Mouse (Mus musculus): ENCODE data around the gene Galnt4. TPM values are rescaled to one million over a fixed set of nuclear protein-coding genes. Genes with fewer than 3 reads are reported as not detected.

Galnt4 gene
- polyA plus RNA-seq (2016; fragmentation: Nextera tagmentation; extraction: Ambion mirVana): 8.1 and 9.5 TPM in 2 replicates

GRCm38 (mm10) chr10:99107964-99108363 is at the start of gene Galnt4:
Gene Galnt4 (plus strand): TSS chr10:99108159.
- peak; percentile 72 for ATAC-seq (ENCODE audit: insufficient number of reproducible peaks, insufficient read depth, low FRiP score, low TSS enrichment)

GRCm38 (mm10) chr10:99060588-99060987 is 47.4 kb upstream of the Galnt4 start:
- WGBS: 85% methylated on average over 7 of the region's 7 CpGs
- ATAC-seq (ENCODE audit: insufficient number of reproducible peaks, insufficient read depth, low FRiP score, low TSS enrichment): no peak
- H3K9me3 ChIP-seq: no peaks in the 10 kb centered on the region
- no peak overlapping the region for H3K4me3 ChIP-seq
- H3K4me2 ChIP-seq (replicated peaks): no peak overlapping the region
- no peaks in the 10 kb centered on the region for H3K36me3 ChIP-seq
- H3K27ac ChIP-seq: no peak overlapping the region
- H3K9ac ChIP-seq: no peak overlapping the region
- no peaks in the 10 kb centered on the region for H3K27me3 ChIP-seq
- H3K4me1 ChIP-seq: no peaks in the 10 kb centered on the region

More at GRCm38 (mm10) chr10:99107964-99108363, at the start of gene Galnt4:
- 0% methylated on average over 22 of the region's 22 CpGs for WGBS
- Histone ChIP-seq H3K4me2 (replicated peaks) (peak within 1 kb of the TSS; percentile 89), H3K9ac (peak within 1 kb of the TSS; percentile 87), H3K27me3 (no peaks in the 10 kb centered on the region), H3K36me3 (peaks cover 16% of the 10 kb centered on the region), H3K4me1 (peaks cover 12% of the 10 kb centered on the region; the same call in 1 of the 2 replicates), H3K9me3 (no peaks in the 10 kb centered on the region), H3K4me3 (peak within 1 kb of the TSS; percentile 89), H3K27ac (peak within 1 kb of the TSS; percentile 88)

GRCm38 (mm10) chr10:99061418-99061817 is 46.5 kb upstream of the Galnt4 start:
- Histone ChIP-seq H3K4me1 (no peaks in the 10 kb centered on the region), H3K27me3 (no peaks in the 10 kb centered on the region)
- 92% methylated on average over 10 of the region's 10 CpGs for WGBS

GRCm38 (mm10) chr10:99062546-99062945 is 45.4 kb upstream of the Galnt4 start:
- WGBS: 81% methylated on average over 5 of the region's 5 CpGs

More at GRCm38 (mm10) chr10:99061418-99061817, 46.5 kb upstream of the Galnt4 start:
- Histone ChIP-seq H3K27ac (no peak overlapping the region), H3K36me3 (no peaks in the 10 kb centered on the region), H3K9me3 (no peaks in the 10 kb centered on the region), H3K4me2 (replicated peaks) (no peak overlapping the region), H3K4me3 (no peak overlapping the region), H3K9ac (no peak overlapping the region)
- no peak for ATAC-seq (ENCODE audit: insufficient number of reproducible peaks, insufficient read depth, low FRiP score, low TSS enrichment)

GRCm38 (mm10) chr10:99076113-99076895 is 31.7 kb upstream of the Galnt4 start:
- Histone ChIP-seq H3K9me3 (no peaks in the 10 kb centered on the region), H3K4me2 (replicated peaks) (no peak overlapping the region), H3K27me3 (no peaks in the 10 kb centered on the region), H3K27ac (no peak overlapping the region), H3K9ac (no peak overlapping the region), H3K36me3 (no peaks in the 10 kb centered on the region), H3K4me3 (no peak overlapping the region), H3K4me1 (no peaks in the 10 kb centered on the region)
- 59% methylated on average over 18 of the region's 18 CpGs for WGBS
- ATAC-seq (ENCODE audit: insufficient number of reproducible peaks, insufficient read depth, low FRiP score, low TSS enrichment): no peak

More at GRCm38 (mm10) chr10:99062546-99062945, 45.4 kb upstream of the Galnt4 start:
- Histone ChIP-seq H3K4me2 (replicated peaks) (no peak overlapping the region), H3K4me1 (no peaks in the 10 kb centered on the region), H3K36me3 (no peaks in the 10 kb centered on the region), H3K9ac (no peak overlapping the region), H3K9me3 (no peaks in the 10 kb centered on the region), H3K4me3 (no peak overlapping the region), H3K27me3 (no peaks in the 10 kb centered on the region), H3K27ac (no peak overlapping the region)
- no peak for ATAC-seq (ENCODE audit: insufficient number of reproducible peaks, insufficient read depth, low FRiP score, low TSS enrichment)

GRCm38 (mm10) chr10:99078621-99079020 is 29.3 kb upstream of the Galnt4 start:
- no peaks in the 10 kb centered on the region for H3K4me1 ChIP-seq
- no peak overlapping the region for H3K9ac ChIP-seq
- H3K4me3 ChIP-seq: no peak overlapping the region
- no peaks in the 10 kb centered on the region for H3K9me3 ChIP-seq
- no peak for ATAC-seq (ENCODE audit: insufficient number of reproducible peaks, insufficient read depth, low FRiP score, low TSS enrichment)
- WGBS: 74% methylated on average over 2 of the region's 2 CpGs
- H3K4me2 ChIP-seq (replicated peaks): no peak overlapping the region
- no peaks in the 10 kb centered on the region for H3K36me3 ChIP-seq
- no peak overlapping the region for H3K27ac ChIP-seq
- no peaks in the 10 kb centered on the region for H3K27me3 ChIP-seq

- Histone ChIP-seq H3K27ac (no peak overlapping the region), H3K4me2 (replicated peaks) (no peak overlapping the region), H3K36me3 (no peaks in the 10 kb centered on the region), H3K27me3 (no peaks in the 10 kb centered on the region), H3K4me3 (no peak overlapping the region), H3K4me1 (no peaks in the 10 kb centered on the region), H3K9me3 (no peaks in the 10 kb centered on the region), H3K9ac (no peak overlapping the region)
- 89% methylated on average over 10 of the region's 10 CpGs for WGBS
- ATAC-seq (ENCODE audit: insufficient number of reproducible peaks, insufficient read depth, low FRiP score, low TSS enrichment): no peak
Measured at GRCm38 (mm10) chr10:99081569-99081990, 26.4 kb upstream of the Galnt4 start.

GRCm38 (mm10) chr10:99083431-99084003 is 24.4 kb upstream of the Galnt4 start:
- WGBS: 89% methylated on average over 14 of the region's 14 CpGs
- H3K9ac ChIP-seq: no peak overlapping the region
- 0 out of 2 replicates have a peak, but pooled peaks have one; percentile 15 for ATAC-seq (ENCODE audit: insufficient number of reproducible peaks, insufficient read depth, low FRiP score, low TSS enrichment)
- H3K36me3 ChIP-seq: no peaks in the 10 kb centered on the region
- H3K4me3 ChIP-seq: no peak overlapping the region
- no peaks in the 10 kb centered on the region for H3K27me3 ChIP-seq
- H3K4me2 ChIP-seq (replicated peaks): no peak overlapping the region
- no peaks in the 10 kb centered on the region for H3K4me1 ChIP-seq
- H3K27ac ChIP-seq: no peak overlapping the region
- H3K9me3 ChIP-seq: no peaks in the 10 kb centered on the region

- H3K27me3 ChIP-seq: no peaks in the 10 kb centered on the region
- WGBS: 46% methylated on average over 23 of the region's 23 CpGs
- H3K4me2 ChIP-seq (replicated peaks): no peak overlapping the region
- no peak overlapping the region for H3K27ac ChIP-seq
- no peak overlapping the region for H3K9ac ChIP-seq
- no peaks in the 10 kb centered on the region for H3K36me3 ChIP-seq
- no peak for ATAC-seq (ENCODE audit: insufficient number of reproducible peaks, insufficient read depth, low FRiP score, low TSS enrichment)
- H3K9me3 ChIP-seq: no peaks in the 10 kb centered on the region
- no peak overlapping the region for H3K4me3 ChIP-seq
- no peaks in the 10 kb centered on the region for H3K4me1 ChIP-seq
Measured at GRCm38 (mm10) chr10:99084397-99085239, 23.3 kb upstream of the Galnt4 start.

GRCm38 (mm10) chr10:99085240-99085587 is 22.7 kb upstream of the Galnt4 start:
- no peaks in the 10 kb centered on the region for H3K27me3 ChIP-seq
- WGBS: 63% methylated on average over 6 of the region's 6 CpGs
- no peaks in the 10 kb centered on the region for H3K4me1 ChIP-seq
- no peak for ATAC-seq (ENCODE audit: insufficient number of reproducible peaks, insufficient read depth, low FRiP score, low TSS enrichment)
- no peak overlapping the region for H3K4me2 ChIP-seq (replicated peaks)
- no peaks in the 10 kb centered on the region for H3K36me3 ChIP-seq
- H3K4me3 ChIP-seq: no peak overlapping the region
- H3K9ac ChIP-seq: no peak overlapping the region
- no peaks in the 10 kb centered on the region for H3K9me3 ChIP-seq
- H3K27ac ChIP-seq: no peak overlapping the region

- no peak overlapping the region for H3K4me2 ChIP-seq (replicated peaks)
- H3K4me3 ChIP-seq: no peak overlapping the region
- H3K36me3 ChIP-seq: no peaks in the 10 kb centered on the region
- H3K9me3 ChIP-seq: no peaks in the 10 kb centered on the region
- H3K9ac ChIP-seq: no peak overlapping the region
- WGBS: 71% methylated on average over 6 of the region's 6 CpGs
- H3K4me1 ChIP-seq: no peaks in the 10 kb centered on the region
- H3K27ac ChIP-seq: no peak overlapping the region
- no peaks in the 10 kb centered on the region for H3K27me3 ChIP-seq
- ATAC-seq (ENCODE audit: insufficient number of reproducible peaks, insufficient read depth, low FRiP score, low TSS enrichment): no peak
Measured at GRCm38 (mm10) chr10:99086029-99086428, 21.9 kb upstream of the Galnt4 start.

Data from embryonic facial prominence, embryonic 12.5 days (tissue).